8 mouse cellular contexts compared by ENCODE assay signal in the genomic region with DNA sequence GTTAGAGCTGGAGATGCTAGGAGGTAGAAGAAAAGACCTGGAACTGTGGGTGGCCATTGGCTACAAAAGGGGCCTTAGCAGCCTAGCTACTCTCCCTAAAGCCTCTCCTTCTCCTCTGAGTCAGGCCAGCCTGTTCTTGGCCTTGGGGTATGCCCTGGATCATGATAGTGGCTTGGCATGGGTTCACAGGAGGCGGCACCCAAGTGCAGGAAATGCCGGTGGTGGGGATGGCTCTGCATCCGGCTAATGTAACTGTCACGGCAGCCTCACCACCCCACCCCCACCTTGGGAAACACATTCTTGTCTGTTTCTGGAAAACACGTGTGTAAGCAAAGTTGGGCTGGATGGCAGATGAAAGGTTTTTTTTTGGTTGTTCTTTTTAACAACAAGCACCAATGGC.
DNase-seq lines count a peak whose midpoint lies in the region; ATAC-seq and TF ChIP-seq lines count a peak whose summit lies in the region.

No protein-coding gene starts in this region.

- H3K27ac ChIP-seq in liver, adult 2 months (replicated peaks; ENCODE audit: insufficient read depth, low read depth, low read length), result peak overlapping the region; percentile 27
- H3K27ac ChIP-seq in liver, embryonic 11.5 days (ENCODE audit: low read depth, low read length), result no peak overlapping the region
- peak overlapping the region; percentile 45; the same call in 1 of the 2 replicates for H3K27ac ChIP-seq in embryonic facial prominence, embryonic 14.5 days (replicated peaks; ENCODE audit: low read depth, low read length)
- peak overlapping the region; percentile 74; the same call in 1 of the 2 replicates for H3K27ac ChIP-seq in stomach, embryonic 14.5 days (ENCODE audit: low read length)
- H3K27ac ChIP-seq in hindbrain, embryonic 13.5 days, result no peak overlapping the region

- H3K9ac ChIP-seq in liver, adult 2 months (ENCODE audit: low read depth, low read length), result no peak overlapping the region
- no peak overlapping the region for H3K9ac ChIP-seq in liver, embryonic 11.5 days (ENCODE audit: low read depth, low read length)
- no peak overlapping the region for H3K9ac ChIP-seq in embryonic facial prominence, embryonic 14.5 days (ENCODE audit: low read depth, low read length)
- no peak overlapping the region for H3K9ac ChIP-seq in stomach, embryonic 14.5 days (replicated peaks; ENCODE audit: low read depth, low read length)
- no peak overlapping the region for H3K9ac ChIP-seq in hindbrain, embryonic 13.5 days

- H3K4me3 ChIP-seq in liver, adult 2 months (ENCODE audit: insufficient read depth, low read depth, low read length), result no peak overlapping the region
- no peak overlapping the region for H3K4me3 ChIP-seq in liver, embryonic 11.5 days (ENCODE audit: low read depth, low read length)
- H3K4me3 ChIP-seq in embryonic facial prominence, embryonic 14.5 days (ENCODE audit: low read depth, low read length), result no peak overlapping the region
- H3K4me3 ChIP-seq in stomach, embryonic 14.5 days (ENCODE audit: low read depth, low read length), result no peak overlapping the region
- H3K4me3 ChIP-seq in hindbrain, embryonic 13.5 days, result no peak overlapping the region

- no peak for ATAC-seq in liver, embryonic 11.5 days (replicated peaks; ENCODE audit: low FRiP score)
- 0 out of 2 replicates have a peak, but pooled peaks have one; percentile 37 for ATAC-seq in embryonic facial prominence, embryonic 14.5 days (ENCODE audit: low read depth)
- no peak for ATAC-seq in stomach, embryonic 14.5 days (ENCODE audit: insufficient number of reproducible peaks, insufficient read depth, low FRiP score, low read depth)
- no peak for ATAC-seq in hindbrain, embryonic 13.5 days (ENCODE audit: low FRiP score)

- H3K36me3 ChIP-seq in liver, adult 2 months (ENCODE audit: control insufficient read depth, insufficient read depth, low read length), result no peaks in the 10 kb centered on the region
- H3K36me3 ChIP-seq in liver, embryonic 11.5 days (ENCODE audit: control insufficient read depth, insufficient read depth, low read length), result no peaks in the 10 kb centered on the region
- H3K36me3 ChIP-seq in embryonic facial prominence, embryonic 14.5 days (ENCODE audit: control insufficient read depth, insufficient read depth, low read length), result no peaks in the 10 kb centered on the region
- no peaks in the 10 kb centered on the region for H3K36me3 ChIP-seq in stomach, embryonic 14.5 days (ENCODE audit: control insufficient read depth, insufficient read depth, low read length)
- no peaks in the 10 kb centered on the region for H3K36me3 ChIP-seq in hindbrain, embryonic 13.5 days

- TF ChIP-seq POLR2A in liver, adult 2 months (IDR thresholded peaks at IDR 0.05; ENCODE audit: extremely low read depth, insufficient read depth, low read length), result no peak

- TF ChIP-seq CTCF in liver, adult 2 months (IDR thresholded peaks at IDR 0.05; ENCODE audit: low read depth, low read length), result no peak

- no peaks in the 10 kb centered on the region for H3K27me3 ChIP-seq in liver, adult 2 months (ENCODE audit: control insufficient read depth, insufficient read depth, low read length)
- H3K27me3 ChIP-seq in liver, embryonic 11.5 days (replicated peaks; ENCODE audit: control insufficient read depth, insufficient read depth, low read length), result no peaks in the 10 kb centered on the region; the same call in 1 of the 2 replicates
- H3K27me3 ChIP-seq in embryonic facial prominence, embryonic 14.5 days (replicated peaks; ENCODE audit: control insufficient read depth, insufficient read depth, low read length), result no peaks in the 10 kb centered on the region
- no peaks in the 10 kb centered on the region for H3K27me3 ChIP-seq in stomach, embryonic 14.5 days (ENCODE audit: control insufficient read depth, insufficient read depth, low read length)
- H3K27me3 ChIP-seq in hindbrain, embryonic 13.5 days, result no peaks in the 10 kb centered on the region

- H3K9me3 ChIP-seq in liver, embryonic 11.5 days (ENCODE audit: control insufficient read depth, low read length), result no peaks in the 10 kb centered on the region
- no peaks in the 10 kb centered on the region for H3K9me3 ChIP-seq in embryonic facial prominence, embryonic 14.5 days (ENCODE audit: control insufficient read depth, low read length)
- H3K9me3 ChIP-seq in stomach, embryonic 14.5 days (ENCODE audit: control insufficient read depth, low read depth, low read length), result no peaks in the 10 kb centered on the region
- no peaks in the 10 kb centered on the region for H3K9me3 ChIP-seq in hindbrain, embryonic 13.5 days

- no peak overlapping the region for H3K4me2 ChIP-seq in liver, embryonic 11.5 days
- no peak overlapping the region for H3K4me2 ChIP-seq in embryonic facial prominence, embryonic 14.5 days (ENCODE audit: low read depth, low read length)
- no peak overlapping the region for H3K4me2 ChIP-seq in stomach, embryonic 14.5 days (replicated peaks; ENCODE audit: low read depth, low read length)
- H3K4me2 ChIP-seq in hindbrain, embryonic 13.5 days, result no peak overlapping the region

- peaks cover 10% of the 10 kb centered on the region; the same call in 1 of the 2 replicates for H3K4me1 ChIP-seq in liver, adult 2 months (ENCODE audit: control insufficient read depth, insufficient read depth, low read length)
- no peaks in the 10 kb centered on the region; the same call in 1 of the 2 replicates for H3K4me1 ChIP-seq in liver, embryonic 11.5 days (replicated peaks; ENCODE audit: control insufficient read depth, insufficient read depth, low read length)
- H3K4me1 ChIP-seq in embryonic facial prominence, embryonic 14.5 days (ENCODE audit: control insufficient read depth, insufficient read depth, low read length), result peaks cover 7% of the 10 kb centered on the region; the same call in 1 of the 2 replicates
- H3K4me1 ChIP-seq in stomach, embryonic 14.5 days (ENCODE audit: control insufficient read depth, insufficient read depth, low read length), result peaks cover 11% of the 10 kb centered on the region; the same call in 1 of the 2 replicates
- no peaks in the 10 kb centered on the region for H3K4me1 ChIP-seq in hindbrain, embryonic 13.5 days (replicated peaks)

- DNase-seq in liver, adult 2 months (ENCODE audit: extremely low read depth, low read depth, low spot score), result no peak
- DNase-seq in liver, embryonic 11.5 days (ENCODE audit: low spot score), result no peak
- DNase-seq in embryonic facial prominence, embryonic 14.5 days (ENCODE audit: low spot score), result peak; percentile 60
- peak; percentile 38 for DNase-seq in kidney, adult 9 months
- DNase-seq in cerebellum, adult 8-10 months, result no peak
- no peak for DNase-seq in neural tube, embryonic 10.5 days (ENCODE audit: extremely low spot score, low spot score)

- no peaks in the 10 kb centered on the region for H3K79me2 ChIP-seq in liver, adult 2 months (ENCODE audit: control insufficient read depth, insufficient read depth, low read length)

- WGBS in liver, adult 2 months, result 17% methylated on average over 5 of the region's 5 CpGs
- WGBS in liver, embryonic 11.5 days, result 32% methylated on average over 5 of the region's 5 CpGs
- 45% methylated on average over 5 of the region's 5 CpGs for WGBS in embryonic facial prominence, embryonic 14.5 days
- WGBS in stomach, embryonic 14.5 days, result 30% methylated on average over 5 of the region's 5 CpGs
- WGBS in hindbrain, embryonic 13.5 days, result 54% methylated on average over 5 of the region's 5 CpGs

Comparison
In these comparisons a context has a peak if more than half of its experiments do, and no peak if none do; other contexts are left out.
1. H3K27ac ChIP-seq: peak in liver, adult 2 months (single experiment), embryonic facial prominence, embryonic 14.5 days (single experiment) and stomach, embryonic 14.5 days (single experiment); none in liver, embryonic 11.5 days (single experiment) and hindbrain, embryonic 13.5 days (single experiment).
2. DNase-seq: peak in embryonic facial prominence, embryonic 14.5 days (single experiment) and kidney, adult 9 months (single experiment); none in liver, adult 2 months (single experiment), liver, embryonic 11.5 days (single experiment), cerebellum, adult 8-10 months (single experiment) and neural tube, embryonic 10.5 days (single experiment).